Mouse (Mus musculus) neural tube, embryonic 14.5 days (tissue): ENCODE results near the gene Gm44790. TPM values are rescaled to one million over a fixed set of nuclear protein-coding genes. Genes with fewer than 3 reads are reported as not detected.

ENCODE experiments used
- ATAC-seq: fragments of 200-750 bp; cut with Nextera tagmentation; 2 replicates; pipeline ENCODE4 v1.8.0; 2017; ENCODE audit warnings: low read depth, mild to moderate bottlenecking, moderate TSS enrichment, moderate library complexity
- H3K27ac ChIP-seq: fragments of 300-500 bp; sonication (generic); 2 replicates; pipeline ENCODE4 v1.5.1; 2014; ENCODE audit warnings: low read depth, mild to moderate bottlenecking, control low read depth, low read length, moderate library complexity, mixed read lengths
- H3K27me3 ChIP-seq: fragments of 300-500 bp; sonication (generic); 2 replicates; pipeline ENCODE4 v1.6.1; 2014; ENCODE audit warnings: low read length; ENCODE audit not compliant: control insufficient read depth, insufficient read depth
- H3K36me3 ChIP-seq: fragments of 300-500 bp; sonication (generic); 2 replicates; pipeline ENCODE4 v1.6.1; 2014; ENCODE audit warnings: low read length, mixed read lengths; ENCODE audit not compliant: control insufficient read depth, insufficient read depth
- H3K4me1 ChIP-seq: fragments of 300-500 bp; sonication (generic); 2 replicates; pipeline ENCODE4 v1.6.1; 2014; ENCODE audit warnings: low read length; ENCODE audit not compliant: control insufficient read depth, insufficient read depth
- H3K4me2 ChIP-seq: fragments of 300-500 bp; sonication (generic); 2 replicates; pipeline ENCODE4 v1.6.1; 2014; ENCODE audit warnings: mild to moderate bottlenecking, low read depth, low read length, control low read depth
- H3K4me3 ChIP-seq: fragments of 300-500 bp; sonication (generic); 2 replicates; pipeline ENCODE4 v1.5.1; 2014; ENCODE audit warnings: low read depth, low read length, control low read depth, mixed read lengths
- H3K9ac ChIP-seq: fragments of 300-500 bp; sonication (generic); replicated peaks from 2 replicates; pipeline ENCODE4 v1.6.1; 2014; ENCODE audit warnings: low read depth, mild to moderate bottlenecking, control low read depth, low read length, mixed read lengths
- H3K9me3 ChIP-seq: fragments of 300-500 bp; sonication (generic); 2 replicates; pipeline ENCODE4 v1.6.1; 2016; ENCODE audit warnings: low read length; ENCODE audit not compliant: control insufficient read depth
- WGBS: fragments of 180-500 bp; shearing (Covaris S2); extraction: QIAGEN DNeasy Blood & Tissue Kit; methylation state at CpG from one replicate; pipeline ENCODE4 v1.1.7; 2014; 5-methylcytosine and 5-hydroxymethylcytosine counted together
- polyA plus RNA-seq: library from polyadenylated mRNA; unstranded; fragments of >200 nt; fragmentation: Nextera tagmentation; extraction: Ambion mirVana; gene quantifications from 2 replicates; pipeline ENCODE4 v1.2.1, GENCODE M21; 2014

Gene Gm44790
- polyA plus RNA-seq, 1 experiment from 2014 or later: 1.9 TPM

- Histone ChIP-seq H3K27ac (no peak overlapping the region), H3K4me1 (peaks cover 16% of the 10 kb centered on the region), H3K9ac (no peak overlapping the region), H3K4me2 (no peak overlapping the region), H3K36me3 (peaks cover 50% of the 10 kb centered on the region), H3K9me3 (no peaks in the 10 kb centered on the region), H3K27me3 (no peaks in the 10 kb centered on the region), H3K4me3 (no peak overlapping the region)
- no peak for ATAC-seq
- WGBS: 95% methylated on average over 5 of the region's 5 CpGs
Measured at GRCm38 (mm10) chr6:86391326-86391725, 35.1 kb upstream of the Gm44790 start.

- 100% methylated on average over 1 of the region's 1 CpGs for WGBS
- no peak for ATAC-seq
- peaks cover 39% of the 10 kb centered on the region for H3K36me3 ChIP-seq
- no peak overlapping the region for H3K4me2 ChIP-seq
- no peaks in the 10 kb centered on the region for H3K9me3 ChIP-seq
- no peak overlapping the region for H3K9ac ChIP-seq
- no peak overlapping the region for H3K27ac ChIP-seq
- H3K4me1 ChIP-seq: peaks cover 16% of the 10 kb centered on the region
- H3K27me3 ChIP-seq: no peaks in the 10 kb centered on the region; the same call in 1 of the 2 replicates
- no peak overlapping the region for H3K4me3 ChIP-seq
Measured at GRCm38 (mm10) chr6:86393187-86393586, 33.3 kb upstream of the Gm44790 start.

GRCm38 (mm10) chr6:86394078-86394720, 32.3 kb upstream of the Gm44790 start:
- Histone ChIP-seq H3K9me3 (no peaks in the 10 kb centered on the region), H3K27me3 (no peaks in the 10 kb centered on the region; the same call in 1 of the 2 replicates), H3K27ac (no peak overlapping the region), H3K4me1 (peaks cover 16% of the 10 kb centered on the region), H3K4me2 (no peak overlapping the region), H3K9ac (no peak overlapping the region), H3K4me3 (no peak overlapping the region), H3K36me3 (peaks cover 29% of the 10 kb centered on the region)
- 92% methylated on average over 17 of the region's 17 CpGs for WGBS
- ATAC-seq: no peak

GRCm38 (mm10) chr6:86395021-86395420, 31.4 kb upstream of the Gm44790 start:
- Histone ChIP-seq H3K27me3 (no peaks in the 10 kb centered on the region; the same call in 1 of the 2 replicates), H3K9ac (no peak overlapping the region), H3K4me3 (peak overlapping the region; percentile 84), H3K36me3 (peaks cover 23% of the 10 kb centered on the region), H3K9me3 (no peaks in the 10 kb centered on the region), H3K27ac (no peak overlapping the region), H3K4me2 (peak overlapping the region; percentile 86), H3K4me1 (peaks cover 16% of the 10 kb centered on the region)
- no peak for ATAC-seq
- WGBS: 90% methylated on average over 9 of the region's 9 CpGs

- Histone ChIP-seq H3K27ac (peak overlapping the region; percentile 86; the same call in 1 of the 2 replicates), H3K4me3 (peak overlapping the region; percentile 84), H3K27me3 (no peaks in the 10 kb centered on the region; the same call in 1 of the 2 replicates), H3K4me1 (peaks cover 16% of the 10 kb centered on the region), H3K9me3 (no peaks in the 10 kb centered on the region), H3K9ac (peak overlapping the region; percentile 97), H3K4me2 (peak overlapping the region; percentile 86), H3K36me3 (peaks cover 15% of the 10 kb centered on the region)
- WGBS: 17% methylated on average over 10 of the region's 10 CpGs
- no peak for ATAC-seq
Measured at GRCm38 (mm10) chr6:86395969-86396368, 30.5 kb upstream of the Gm44790 start.

- Histone ChIP-seq H3K9me3 (no peaks in the 10 kb centered on the region), H3K4me3 (peak within 1 kb of the TSS; percentile 84), H3K27me3 (no peaks in the 10 kb centered on the region; the same call in 1 of the 2 replicates), H3K4me2 (peak within 1 kb of the TSS; percentile 86), H3K4me1 (peaks cover 16% of the 10 kb centered on the region), H3K27ac (peak within 1 kb of the TSS; percentile 86), H3K36me3 (peaks cover 7% of the 10 kb centered on the region), H3K9ac (peak within 1 kb of the TSS; percentile 97)
- ATAC-seq: peak; percentile 93
- WGBS: 0% methylated on average over 48 of the region's 51 CpGs
Measured at GRCm38 (mm10) chr6:86396581-86397256, 29.7 kb upstream of the Gm44790 start, which contains the start of gene Pcyox1. TSS of gene Pcyox1 (minus strand) at chr6:86397154.

- H3K4me3 ChIP-seq: peak overlapping the region; percentile 84
- no peaks in the 10 kb centered on the region for H3K9me3 ChIP-seq
- 0 out of 2 replicates have a peak, but pooled peaks cover under 1% of the 10 kb centered on the region for H3K36me3 ChIP-seq
- H3K4me2 ChIP-seq: peak overlapping the region; percentile 86
- no peaks in the 10 kb centered on the region; the same call in 1 of the 2 replicates for H3K27me3 ChIP-seq
- no peak; the same call in 1 of the 2 replicates for ATAC-seq
- 6% methylated on average over 14 of the region's 14 CpGs for WGBS
- H3K27ac ChIP-seq: peak overlapping the region; percentile 86
- H3K4me1 ChIP-seq: peaks cover 16% of the 10 kb centered on the region
- peak overlapping the region; percentile 97 for H3K9ac ChIP-seq
Measured at GRCm38 (mm10) chr6:86397257-86397980, 29.0 kb upstream of the Gm44790 start.

GRCm38 (mm10) chr6:86398986-86399385, 27.5 kb upstream of the Gm44790 start:
- Histone ChIP-seq H3K36me3 (no peaks in the 10 kb centered on the region), H3K27ac (no peak overlapping the region), H3K4me2 (no peak overlapping the region), H3K9ac (no peak overlapping the region), H3K27me3 (no peaks in the 10 kb centered on the region; the same call in 1 of the 2 replicates), H3K9me3 (no peaks in the 10 kb centered on the region), H3K4me1 (peaks cover 13% of the 10 kb centered on the region), H3K4me3 (no peak overlapping the region)
- 76% methylated on average over 2 of the region's 2 CpGs for WGBS
- no peak for ATAC-seq
